Mouse (Mus musculus): ENCODE data around the gene Ocel1. TPM values are rescaled to one million over a fixed set of nuclear protein-coding genes. Genes with fewer than 3 reads are reported as not detected.

The Ocel1 gene
- polyA plus RNA-seq, 1 experiment: 79.6 TPM

GRCm38 (mm10) chr8:71411535-71412273 lies 40.6 kb downstream of the Ocel1 start:
- no peak for TF ChIP-seq FLI1 (IDR thresholded peaks at IDR 0.05; ENCODE audit: low read length)
- no peak for TF ChIP-seq GATA1 (IDR thresholded peaks at IDR 0.05; ENCODE audit: borderline replicate concordance, low read length)
- Histone ChIP-seq H3K9me3 (no peaks in the 10 kb centered on the region), H3K27me3 (replicated peaks) (no peaks in the 10 kb centered on the region), H3K36me3 (replicated peaks; ENCODE audit: low read length) (peaks cover 30% of the 10 kb centered on the region), H3K4me1 (peaks cover 23% of the 10 kb centered on the region), H3K4me3 (replicated peaks) (no peak overlapping the region)

- TF ChIP-seq FLI1 (IDR thresholded peaks at IDR 0.05; ENCODE audit: low read length) (no peak), GATA1 (IDR thresholded peaks at IDR 0.05; ENCODE audit: borderline replicate concordance, low read length) (no peak)
- no peaks in the 10 kb centered on the region for H3K36me3 ChIP-seq (replicated peaks; ENCODE audit: low read length)
- peaks cover 3% of the 10 kb centered on the region; the same call in 1 of the 2 replicates for H3K4me1 ChIP-seq
- peaks cover 50% of the 10 kb centered on the region for H3K9me3 ChIP-seq
- H3K27me3 ChIP-seq (replicated peaks): peaks cover 6% of the 10 kb centered on the region
- H3K4me3 ChIP-seq (replicated peaks): no peak overlapping the region
Observed at GRCm38 (mm10) chr8:71422121-71422520, 51.0 kb downstream of the Ocel1 start.

Other genes starting within 250 kb of the Ocel1 start
- 63.5 and 70.1 TPM in 2 replicates for gene Myo9b, start 98.6 kb upstream of the Ocel1 start, polyA plus RNA-seq (2012; ENCODE audit: insufficient read depth, low replicate concordance)
- gene Haus8, start 98.4 kb upstream of the Ocel1 start, polyA plus RNA-seq (2012; ENCODE audit: insufficient read depth, low replicate concordance): 9.3 and 14.0 TPM in 2 replicates
- gene Use1, start 4.5 kb upstream of the Ocel1 start, polyA plus RNA-seq (2012; ENCODE audit: insufficient read depth, low replicate concordance): 136 and 255 TPM in 2 replicates
- 20.8 and 45.4 TPM in 2 replicates for gene Nr2f6, start 10.7 kb downstream of the Ocel1 start, polyA plus RNA-seq (2012; ENCODE audit: insufficient read depth, low replicate concordance)
- 0.06 TPM in 1 of 2 replicates, not detected in the other for gene Ushbp1, start 24.5 kb downstream of the Ocel1 start, polyA plus RNA-seq (2012; ENCODE audit: insufficient read depth, low replicate concordance)
- 62.3 and 94.3 TPM in 2 replicates for gene Babam1, start 25.6 kb downstream of the Ocel1 start, polyA plus RNA-seq (2012; ENCODE audit: insufficient read depth, low replicate concordance)
- gene Ankle1, start 34.7 kb downstream of the Ocel1 start, polyA plus RNA-seq (2012; ENCODE audit: insufficient read depth, low replicate concordance): 3.3 and 6.3 TPM in 2 replicates
- 8.9 and 22.6 TPM in 2 replicates for gene Abhd8, start 92.4 kb downstream of the Ocel1 start, polyA plus RNA-seq (2012; ENCODE audit: insufficient read depth, low replicate concordance)
- 206 and 242 TPM in 2 replicates for gene Mrpl34, start 93.7 kb downstream of the Ocel1 start, polyA plus RNA-seq (2012; ENCODE audit: insufficient read depth, low replicate concordance)
- gene Dda1, start 97.9 kb downstream of the Ocel1 start, polyA plus RNA-seq (2012; ENCODE audit: insufficient read depth, low replicate concordance): 346 and 1,390 TPM in 2 replicates
- gene Ano8, start 114.7 kb downstream of the Ocel1 start, polyA plus RNA-seq (2012; ENCODE audit: insufficient read depth, low replicate concordance): 3.3 and 3.4 TPM in 2 replicates
- gene Gtpbp3, start 116.8 kb downstream of the Ocel1 start, polyA plus RNA-seq (2012; ENCODE audit: insufficient read depth, low replicate concordance): 17.4 and 21.7 TPM in 2 replicates
- gene Plvap, start 140.5 kb downstream of the Ocel1 start, polyA plus RNA-seq (2012; ENCODE audit: insufficient read depth, low replicate concordance): 4.0 and 6.0 TPM in 2 replicates
- 0.16 TPM in 1 of 2 replicates, not detected in the other for gene Ccdc194, start 154.4 kb downstream of the Ocel1 start, polyA plus RNA-seq (2012; ENCODE audit: insufficient read depth, low replicate concordance)
- gene Bst2, start 166.2 kb downstream of the Ocel1 start, polyA plus RNA-seq (2012; ENCODE audit: insufficient read depth, low replicate concordance): 105 and 345 TPM in 2 replicates
- 199 and 226 TPM in 2 replicates for gene Mvb12a, start 171.6 kb downstream of the Ocel1 start, polyA plus RNA-seq (2012; ENCODE audit: insufficient read depth, low replicate concordance)
- gene Tmem221, start 187.6 kb downstream of the Ocel1 start, polyA plus RNA-seq (2012; ENCODE audit: insufficient read depth, low replicate concordance): 1.3 TPM in 1 of 2 replicates, not detected in the other
- not detected in 2 replicates for gene Nxnl1, start 195.3 kb downstream of the Ocel1 start, polyA plus RNA-seq (2012; ENCODE audit: insufficient read depth, low replicate concordance)
- gene Slc27a1, start 197.6 kb downstream of the Ocel1 start, polyA plus RNA-seq (2012; ENCODE audit: insufficient read depth, low replicate concordance): 1.8 and 16.4 TPM in 2 replicates
- 330 and 634 TPM in 2 replicates for gene Pgls, start 220.9 kb downstream of the Ocel1 start, polyA plus RNA-seq (2012; ENCODE audit: insufficient read depth, low replicate concordance)
- 2.5 and 27.1 TPM in 2 replicates for gene Fam129c, start 226.3 kb downstream of the Ocel1 start, polyA plus RNA-seq (2012; ENCODE audit: insufficient read depth, low replicate concordance)
- gene Colgalt1, start 239.7 kb downstream of the Ocel1 start, polyA plus RNA-seq (2012; ENCODE audit: insufficient read depth, low replicate concordance): 14.0 and 14.8 TPM in 2 replicates

Measured in megakaryocyte, embryonic 14.5 days (primary cell).